Mouse (Mus musculus): ENCODE measurements around the gene Usp46.

The Usp46 gene

GRCm38 (mm10) chr5:74068714-74069321 is 587 bp upstream of the Usp46 start:
- no peak for DNase-seq (ENCODE audit: low read depth, low spot score)

DNA sequence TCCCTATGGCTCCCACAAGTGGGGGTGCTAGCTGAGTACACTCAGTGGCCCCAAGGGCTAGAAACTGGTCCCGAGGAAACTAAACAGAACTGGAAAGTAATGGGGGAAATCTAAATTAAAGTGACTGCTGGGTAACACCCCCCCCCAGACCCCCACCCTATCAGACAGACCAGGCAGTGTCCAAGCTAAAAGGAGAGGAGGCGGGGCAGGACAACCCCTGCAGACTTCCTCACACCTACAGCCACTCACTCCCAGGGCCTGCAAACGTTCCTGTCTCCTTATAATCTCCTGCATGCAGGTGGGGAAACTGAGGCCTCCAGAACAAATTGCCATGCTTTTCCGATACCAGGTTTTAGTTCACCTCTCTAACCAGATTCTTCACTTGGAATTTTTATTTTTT is 885 bp downstream of the Usp46 start:
- DNase-seq (ENCODE audit: low read depth, low spot score) = no peak

- no peak for DNase-seq (ENCODE audit: low read depth, low spot score)
Measured at GRCm38 (mm10) chr5:74066416-74067115, 1.7 kb downstream of the Usp46 start.

GRCm38 (mm10) chr5:74065565-74066275 is 2.5 kb downstream of the Usp46 start:
- DNase-seq (ENCODE audit: low read depth, low spot score) = no peak

DNA sequence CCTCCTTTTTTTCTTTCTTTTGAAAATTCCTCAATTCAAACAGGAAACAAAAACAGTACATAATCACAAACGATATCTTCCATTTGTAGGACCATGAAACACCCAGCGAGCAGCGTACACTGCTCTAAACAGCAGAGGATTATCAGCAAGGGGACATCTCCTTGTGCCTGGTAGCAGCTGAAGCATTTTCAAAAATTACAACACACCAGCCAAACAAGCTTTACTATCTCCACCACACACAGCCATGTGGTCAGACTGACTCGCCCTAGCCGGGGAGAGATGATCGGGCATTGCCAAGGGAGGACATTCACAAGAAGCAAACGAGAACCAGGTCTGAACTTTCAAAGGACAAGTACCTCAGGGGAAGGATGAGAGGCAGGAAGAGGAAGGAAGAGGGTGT is 3.4 kb downstream of the Usp46 start:
- DNase-seq (ENCODE audit: low read depth, low spot score) = no peak

DNA sequence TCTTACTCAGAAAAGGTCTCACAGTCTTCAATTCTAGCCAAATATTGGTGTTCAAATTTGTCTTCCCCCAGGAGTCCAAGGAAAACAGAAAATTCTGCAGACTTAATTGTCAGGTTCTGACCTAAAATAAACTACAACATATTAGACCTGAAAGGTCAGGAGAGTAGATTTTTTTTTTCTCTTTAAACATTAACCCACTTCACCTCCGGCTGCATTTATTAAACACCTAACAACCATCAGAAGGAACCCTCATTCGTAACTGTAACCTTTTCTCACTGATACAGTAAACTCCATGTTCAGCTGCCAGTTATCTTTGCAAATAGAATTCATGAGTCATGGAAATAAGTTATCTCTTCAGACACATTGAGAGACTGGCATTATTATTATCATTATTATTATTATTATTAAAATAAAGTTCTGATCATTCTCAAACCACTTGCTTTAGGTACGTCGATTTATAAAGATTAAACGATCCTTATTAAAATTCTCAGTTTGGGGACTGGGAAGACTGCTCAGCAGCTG is 4.9 kb downstream of the Usp46 start:
- no peak for DNase-seq (ENCODE audit: low read depth, low spot score)

- no peak for DNase-seq (ENCODE audit: low read depth, low spot score)
Measured at GRCm38 (mm10) chr5:74062266-74062665, 6.0 kb downstream of the Usp46 start.

GRCm38 (mm10) chr5:74061408-74062047 is 6.7 kb downstream of the Usp46 start:
- DNase-seq (ENCODE audit: low read depth, low spot score) = no peak

GRCm38 (mm10) chr5:74052171-74052909 is 15.9 kb downstream of the Usp46 start:
- no peak for DNase-seq (ENCODE audit: low read depth, low spot score)

- no peak for DNase-seq (ENCODE audit: low read depth, low spot score)
Measured at GRCm38 (mm10) chr5:74051394-74052170, 16.6 kb downstream of the Usp46 start.

GRCm38 (mm10) chr5:74050903-74051302 is 17.3 kb downstream of the Usp46 start:
- no peak for DNase-seq (ENCODE audit: low read depth, low spot score)

DNA sequence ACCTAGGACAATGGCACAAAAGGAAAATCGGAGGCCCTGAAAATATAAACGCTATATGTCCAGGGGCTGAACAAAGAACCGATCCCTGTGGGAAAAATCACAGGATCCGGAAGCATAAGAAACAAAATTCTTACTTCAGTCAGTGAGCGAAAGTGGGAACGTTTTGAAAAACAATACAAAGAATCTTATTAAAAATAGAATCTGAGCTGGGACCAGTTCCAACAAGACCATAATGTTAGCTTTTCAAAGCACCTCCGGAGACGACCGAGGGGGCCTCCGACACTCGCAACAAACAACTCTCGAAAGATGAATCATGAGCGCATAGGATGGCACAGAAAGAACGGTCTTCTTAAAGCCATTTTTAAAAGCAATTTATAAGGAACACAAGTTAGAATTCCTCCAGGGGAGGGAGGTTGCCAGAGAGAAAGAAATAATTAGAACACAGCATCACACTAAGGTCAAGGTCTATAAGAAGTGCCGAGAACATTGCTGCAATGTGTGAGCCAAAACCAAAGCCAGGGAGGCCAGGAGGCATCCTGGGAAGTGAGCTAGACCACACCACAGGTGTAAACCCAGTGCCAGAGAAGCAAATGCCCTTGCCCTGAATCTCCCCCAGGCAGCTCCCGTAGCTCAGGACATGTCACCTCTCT is 19.3 kb downstream of the Usp46 start:
- no peak for DNase-seq (ENCODE audit: low read depth, low spot score)

DNA sequence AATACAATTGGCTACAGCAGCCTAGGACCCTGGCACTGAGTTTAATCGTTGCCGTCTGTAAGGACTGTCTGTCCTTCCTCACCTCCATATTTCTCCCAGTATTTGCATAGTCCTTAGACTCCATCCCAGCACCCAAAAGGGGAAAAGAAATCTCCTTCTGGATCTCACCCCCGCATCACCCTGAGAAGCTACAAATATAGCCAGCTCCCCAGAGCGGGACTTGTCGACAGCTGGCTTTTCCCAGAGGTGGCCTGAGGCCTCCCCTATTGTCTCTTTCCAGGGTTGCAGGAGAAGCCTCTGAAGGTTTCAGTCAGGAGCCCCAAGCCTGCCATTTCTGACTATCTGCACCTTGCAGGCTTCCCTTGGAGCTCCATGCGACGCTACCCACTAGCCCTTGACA is 23.6 kb downstream of the Usp46 start:
- DNase-seq (ENCODE audit: low read depth, low spot score) = no peak

GRCm38 (mm10) chr5:74042796-74043340 is 25.4 kb downstream of the Usp46 start:
- DNase-seq (ENCODE audit: low read depth, low spot score) = no peak

DNA sequence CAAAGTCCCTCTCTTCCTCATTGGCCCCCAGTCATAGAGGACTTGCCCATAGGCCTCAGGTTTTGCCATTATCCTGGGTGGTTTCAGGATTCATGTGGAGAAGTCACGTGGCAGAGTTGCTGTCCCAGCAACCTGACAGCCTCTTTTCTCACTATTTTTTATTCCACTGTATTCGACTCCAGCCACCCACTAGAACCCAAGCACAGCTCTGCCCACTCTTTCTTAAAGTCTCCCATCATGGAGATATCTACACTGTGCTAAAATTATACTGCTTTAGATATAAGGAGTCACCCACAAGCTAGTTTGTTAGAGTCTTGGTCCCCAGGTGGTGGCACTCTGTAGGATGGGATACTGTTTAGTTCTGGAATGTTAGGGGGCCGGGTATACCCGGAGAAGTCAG is 27.7 kb downstream of the Usp46 start:
- no peak for DNase-seq (ENCODE audit: low read depth, low spot score)

- DNase-seq (ENCODE audit: low read depth, low spot score) = no peak
Measured at GRCm38 (mm10) chr5:74035454-74035853, 32.8 kb downstream of the Usp46 start.

- no peak for DNase-seq (ENCODE audit: low read depth, low spot score)
Measured at GRCm38 (mm10) chr5:74034177-74034576, 34.1 kb downstream of the Usp46 start.

GRCm38 (mm10) chr5:74029787-74030186 is 38.4 kb downstream of the Usp46 start:
- DNase-seq (ENCODE audit: low read depth, low spot score) = no peak

DNA sequence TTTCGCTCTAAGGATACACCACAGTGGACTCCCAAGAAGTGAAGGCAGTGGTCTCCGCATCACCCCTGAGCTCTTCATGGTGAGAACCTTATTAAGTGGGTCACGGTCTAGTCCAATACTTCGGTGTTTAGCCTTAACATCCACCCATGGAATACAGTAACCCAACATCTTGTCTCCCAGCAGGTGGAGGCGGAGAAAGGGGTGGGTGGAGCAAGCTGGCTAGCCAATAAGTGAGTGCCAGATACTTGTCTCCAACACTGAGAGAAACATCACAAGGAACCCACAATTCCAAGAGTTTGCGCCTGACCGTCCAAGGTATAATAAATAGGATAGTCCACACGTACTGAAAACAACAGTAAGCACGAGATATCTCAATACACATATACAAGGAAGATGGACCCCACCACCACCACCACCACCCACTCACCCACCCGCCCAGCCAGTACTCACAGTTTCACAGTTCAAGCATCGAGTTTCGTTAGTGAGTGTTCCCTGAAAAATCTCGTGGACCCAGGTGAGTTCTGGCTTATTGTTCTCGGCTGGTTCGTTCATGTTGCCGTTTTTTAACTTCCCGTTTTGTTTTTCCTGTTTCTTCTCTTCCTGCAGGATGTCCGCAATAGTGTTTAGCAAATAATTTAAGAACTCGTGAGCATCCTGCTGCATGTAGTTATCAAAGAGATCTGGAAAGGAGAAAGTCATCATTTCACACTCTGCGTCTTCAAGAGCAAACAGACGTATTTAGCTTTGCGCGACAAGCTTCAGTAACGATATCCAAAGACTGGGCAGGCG is 39.3 kb downstream of the Usp46 start:
- no peak for DNase-seq (ENCODE audit: low read depth, low spot score)

Data from brain, embryonic 18.5 days (tissue).